Mouse (Mus musculus) layer of hippocampus, postnatal 36 days (tissue): ENCODE data around the gene Ppp1r21. TPM values are rescaled to one million over a fixed set of nuclear protein-coding genes. Genes with fewer than 3 reads are reported as not detected.

ENCODE experiments used
- DNase-seq, 2 experiments: peaks; one replicate each; pipeline ENCODE4 v3.0.0; 2022
- total RNA-seq, 2 experiments: library from RNA; stranded (reverse); gene quantifications; 2 replicates each; pipeline ENCODE4 v1.2.3; 2021

Ppp1r21 gene
- total RNA-seq, 2 experiments from 2014 or later, result 74.8 to 90.1 TPM

- no peak for DNase-seq
These were observed 84.8 kb downstream of the Ppp1r21 start for GRCm38 (mm10) chr17:88614733-88615132.

GRCm38 (mm10) chr17:88615492-88616155 lies 85.7 kb downstream of the Ppp1r21 start:
- no peak for DNase-seq

- no peak for DNase-seq
These were observed 91.0 kb downstream of the Ppp1r21 start for GRCm38 (mm10) chr17:88620935-88621334.

- DNase-seq, result no peak
These were observed 91.5 kb downstream of the Ppp1r21 start for GRCm38 (mm10) chr17:88621374-88621773.

- DNase-seq, result no peak
These were observed 92.8 kb downstream of the Ppp1r21 start for GRCm38 (mm10) chr17:88622711-88623110.

- no peak for DNase-seq
These were observed 94.5 kb downstream of the Ppp1r21 start for GRCm38 (mm10) chr17:88624386-88624785.

- DNase-seq, result no peak
These were observed 95.4 kb downstream of the Ppp1r21 start for GRCm38 (mm10) chr17:88625350-88625749.

- no peak for DNase-seq
These were observed 96.0 kb downstream of the Ppp1r21 start for GRCm38 (mm10) chr17:88625931-88626330.

- DNase-seq, result no peak
These were observed 96.5 kb downstream of the Ppp1r21 start for GRCm38 (mm10) chr17:88626347-88626811.

- DNase-seq, result no peak
These were observed 97.2 kb downstream of the Ppp1r21 start for GRCm38 (mm10) chr17:88627150-88627549.

GRCm38 (mm10) chr17:88628676-88629380 lies 98.9 kb downstream of the Ppp1r21 start:
- no peak for DNase-seq

GRCm38 (mm10) chr17:88629381-88629759 lies 99.5 kb downstream of the Ppp1r21 start:
- DNase-seq, result no peak

GRCm38 (mm10) chr17:88629931-88630553 lies 100.1 kb downstream of the Ppp1r21 start:
- no peak for DNase-seq

- DNase-seq, result no peak
These were observed 100.6 kb downstream of the Ppp1r21 start for GRCm38 (mm10) chr17:88630554-88630948.

GRCm38 (mm10) chr17:88632631-88633030 lies 102.7 kb downstream of the Ppp1r21 start:
- no peak for DNase-seq

GRCm38 (mm10) chr17:88636076-88636475 lies 106.2 kb downstream of the Ppp1r21 start:
- DNase-seq, result no peak

- no peak for DNase-seq
These were observed 106.7 kb downstream of the Ppp1r21 start for GRCm38 (mm10) chr17:88636587-88636986.

Other genes starting within 250 kb of the Ppp1r21 start
- 10 to 100 TPM; 23.5 to 26.1 TPM for gene Foxn2, start 89.4 kb upstream of the Ppp1r21 start, total RNA-seq
- 10 to 100 TPM in 1 of 2 experiments, 1 to 10 TPM in 1; 8.8 to 11.0 TPM for gene Ston1, start 67.6 kb downstream of the Ppp1r21 start, total RNA-seq
- not detected for gene Gtf2a1l, start 138.5 kb downstream of the Ppp1r21 start, total RNA-seq